Mouse (Mus musculus): ENCODE measurements around the gene Slc5a2. TPM values are rescaled to one million over a fixed set of nuclear protein-coding genes. Genes with fewer than 3 reads are reported as not detected.

The Slc5a2 gene
- polyA plus RNA-seq, 1 experiment = not detected

- Histone ChIP-seq H3K4me3 (ENCODE audit: insufficient read depth, low read length) (no peak overlapping the region), H3K4me1 (ENCODE audit: control insufficient read depth, insufficient read depth, low read length) (peaks cover 18% of the 10 kb centered on the region)
- TF ChIP-seq POLR2A (IDR thresholded peaks at IDR 0.05; ENCODE audit: low read depth, low read length) (no peak), CTCF (IDR thresholded peaks at IDR 0.05; ENCODE audit: borderline replicate concordance, insufficient read depth, low read length) (no peak)
Measured at GRCm38 (mm10) chr7:128319140-128319539, 53.7 kb downstream of the Slc5a2 start.

GRCm38 (mm10) chr7:128320219-128320816, 54.9 kb downstream of the Slc5a2 start:
- Histone ChIP-seq H3K4me3 (ENCODE audit: insufficient read depth, low read length) (no peak overlapping the region), H3K27ac (ENCODE audit: insufficient read depth, low read length) (peak overlapping the region; percentile 92), H3K4me1 (ENCODE audit: control insufficient read depth, insufficient read depth, low read length) (peaks cover 18% of the 10 kb centered on the region)
- TF ChIP-seq POLR2A (IDR thresholded peaks at IDR 0.05; ENCODE audit: low read depth, low read length) (no peak; the same call in 1 of the 2 replicates), CTCF (IDR thresholded peaks at IDR 0.05; ENCODE audit: borderline replicate concordance, insufficient read depth, low read length) (no peak)

More at GRCm38 (mm10) chr7:128319140-128319539, 53.7 kb downstream of the Slc5a2 start:
- H3K27ac ChIP-seq (ENCODE audit: insufficient read depth, low read length) = peak overlapping the region; percentile 92

DNA sequence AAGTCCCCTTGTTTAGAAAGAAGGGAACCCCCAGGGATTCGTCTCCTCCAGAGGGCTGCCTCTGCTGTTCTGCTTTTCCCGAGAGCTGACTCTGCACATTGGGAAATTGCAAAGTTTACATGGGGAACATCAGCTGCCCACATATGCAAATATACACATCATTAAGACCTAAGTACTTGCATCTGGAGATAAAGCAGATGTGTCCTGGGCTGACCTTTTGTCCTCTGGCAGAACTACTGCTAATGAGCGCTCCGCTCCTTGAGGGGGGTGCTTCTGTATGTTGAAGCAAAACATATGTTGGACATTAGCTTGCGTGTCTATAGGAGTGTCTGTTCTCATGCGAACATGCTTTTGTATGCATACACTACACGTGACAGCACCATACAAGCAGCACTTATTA, 55.8 kb downstream of the Slc5a2 start:
- Histone ChIP-seq H3K4me1 (ENCODE audit: control insufficient read depth, insufficient read depth, low read length) (peaks cover 18% of the 10 kb centered on the region), H3K4me3 (ENCODE audit: insufficient read depth, low read length) (no peak overlapping the region), H3K27ac (ENCODE audit: insufficient read depth, low read length) (peak overlapping the region; percentile 92)
- TF ChIP-seq POLR2A (IDR thresholded peaks at IDR 0.05; ENCODE audit: low read depth, low read length) = no peak
- no peak for TF ChIP-seq CTCF (IDR thresholded peaks at IDR 0.05; ENCODE audit: borderline replicate concordance, insufficient read depth, low read length)

Other genes with a start within 250 kb of the Slc5a2 start
- gene Itgam, start 203.0 kb upstream of the Slc5a2 start, polyA plus RNA-seq (2011; ENCODE audit: insufficient read length, low read depth, missing spikeins) = 0.20 and 1.8 TPM in 2 replicates
- 0.11 TPM in 1 of 2 replicates, not detected in the other for gene Gm49368, start 203.0 kb upstream of the Slc5a2 start, polyA plus RNA-seq (2011; ENCODE audit: insufficient read length, low read depth, missing spikeins)
- gene Itgax, start 136.1 kb upstream of the Slc5a2 start, polyA plus RNA-seq (2011; ENCODE audit: insufficient read length, low read depth, missing spikeins) = not detected in 2 replicates
- gene Itgad, start 111.3 kb upstream of the Slc5a2 start, polyA plus RNA-seq (2011; ENCODE audit: insufficient read length, low read depth, missing spikeins) = 0.53 TPM in 1 of 2 replicates, not detected in the other
- 2.7 and 5.2 TPM in 2 replicates for gene Cox6a2, start 59.3 kb upstream of the Slc5a2 start, polyA plus RNA-seq (2011; ENCODE audit: insufficient read length, low read depth, missing spikeins)
- 9.0 and 11.1 TPM in 2 replicates for gene Armc5, start 28.3 kb upstream of the Slc5a2 start, polyA plus RNA-seq (2011; ENCODE audit: insufficient read length, low read depth, missing spikeins)
- gene 9130023H24Rik, start 27.6 kb upstream of the Slc5a2 start, polyA plus RNA-seq (2011; ENCODE audit: insufficient read length, low read depth, missing spikeins) = 9.1 and 9.8 TPM in 2 replicates
- 200 and 221 TPM in 2 replicates for gene Tgfb1i1, start 18.8 kb upstream of the Slc5a2 start, polyA plus RNA-seq (2011; ENCODE audit: insufficient read length, low read depth, missing spikeins)
- 17.9 and 21.1 TPM in 2 replicates for gene BC017158, start 32.5 kb downstream of the Slc5a2 start, polyA plus RNA-seq (2011; ENCODE audit: insufficient read length, low read depth, missing spikeins)
- 15.8 and 26.6 TPM in 2 replicates for gene Rgs10, start 153.1 kb downstream of the Slc5a2 start, polyA plus RNA-seq (2011; ENCODE audit: insufficient read length, low read depth, missing spikeins)
- gene Tial1, start 196.1 kb downstream of the Slc5a2 start, polyA plus RNA-seq (2011; ENCODE audit: insufficient read length, low read depth, missing spikeins) = 111 and 123 TPM in 2 replicates